Mouse (Mus musculus) stomach, postnatal 0 days (tissue): ENCODE results near the gene Edem1. TPM values are rescaled to one million over a fixed set of nuclear protein-coding genes. Genes with fewer than 3 reads are reported as not detected.

ENCODE experiments used
- ATAC-seq: fragments of 200-750 bp; cut with Nextera tagmentation; 2 replicates; pipeline ENCODE4 v1.8.0; 2017; ENCODE audit not compliant: low FRiP score, low TSS enrichment
- DNase-seq: peaks from one replicate; pipeline ENCODE4 v3.0.0-alpha.2; 2016; ENCODE audit warnings: low spot score
- H3K27ac ChIP-seq: fragments of 300-500 bp; sonication (generic); replicated peaks from 2 replicates; pipeline ENCODE4 v1.5.1; 2014; ENCODE audit warnings: mild to moderate bottlenecking, control low read depth
- H3K27me3 ChIP-seq: fragments of 300-500 bp; sonication (generic); 2 replicates; pipeline ENCODE4 v1.6.1; 2014; ENCODE audit warnings: low read length; ENCODE audit not compliant: control insufficient read depth, insufficient read depth
- H3K36me3 ChIP-seq: fragments of 300-500 bp; sonication (generic); 2 replicates; pipeline ENCODE4 v1.6.1; 2014; ENCODE audit warnings: low read length, mixed read lengths; ENCODE audit not compliant: control insufficient read depth, insufficient read depth
- H3K4me1 ChIP-seq: fragments of 300-500 bp; sonication (generic); replicated peaks from 2 replicates; pipeline ENCODE4 v1.6.1; 2014; ENCODE audit warnings: antibody characterized with exemption; ENCODE audit not compliant: control insufficient read depth, insufficient read depth
- H3K4me2 ChIP-seq: fragments of 300-500 bp; sonication (generic); replicated peaks from 2 replicates; pipeline ENCODE4 v1.6.1; 2014; ENCODE audit warnings: low read depth, mild to moderate bottlenecking, control low read depth, moderate library complexity
- H3K4me3 ChIP-seq: fragments of 300-500 bp; sonication (generic); 2 replicates; pipeline ENCODE4 v1.5.1; 2014; ENCODE audit warnings: low read depth, low read length, control low read depth
- H3K9ac ChIP-seq: fragments of 300-500 bp; sonication (generic); 2 replicates; pipeline ENCODE4 v1.6.1; 2014; ENCODE audit warnings: mild to moderate bottlenecking, low read length, control low read depth, mixed read lengths
- H3K9me3 ChIP-seq: fragments of 300-500 bp; sonication (generic); 2 replicates; pipeline ENCODE4 v1.6.1; 2016; ENCODE audit warnings: low read length; ENCODE audit not compliant: control insufficient read depth
- CTCF ChIP-seq: IDR thresholded peaks from 2 replicates; pipeline ENCODE4 v1.5.1; 2016; ENCODE audit warnings: antibody characterized with exemption, low read depth, mild to moderate bottlenecking, moderate library complexity
- EP300 ChIP-seq: optimal IDR thresholded peaks from 2 replicates; pipeline ENCODE3; 2016; ENCODE audit warnings: antibody characterized with exemption
- WGBS: fragments of 180-500 bp; shearing (Covaris S2); extraction: QIAGEN DNeasy Blood & Tissue Kit; methylation state at CpG from one replicate; pipeline ENCODE4 v1.1.7; 2014; 5-methylcytosine and 5-hydroxymethylcytosine counted together
- polyA plus RNA-seq: library from polyadenylated mRNA; unstranded; fragments of >200 nt; fragmentation: Nextera tagmentation; extraction: Ambion mirVana; gene quantifications from 2 replicates; pipeline ENCODE4 v1.2.1, GENCODE M21; 2015

The Edem1 gene
- 34.8 and 35.8 TPM in 2 replicates for polyA plus RNA-seq

GRCm38 (mm10) chr6:108828234-108828868, at the start of gene Edem1:
Gene Edem1 (plus strand): TSS chr6:108828641.
- H3K4me1 ChIP-seq, result peaks cover 4% of the 10 kb centered on the region
- peak; percentile 16; the same call in 1 of the 2 replicates for TF ChIP-seq CTCF
- no peak for TF ChIP-seq EP300
- H3K9me3 ChIP-seq, result no peaks in the 10 kb centered on the region
- peak within 1 kb of the TSS; percentile 99 for H3K4me3 ChIP-seq
- peak within 1 kb of the TSS; percentile 77 for H3K4me2 ChIP-seq
- peak within 1 kb of the TSS; percentile 91 for H3K9ac ChIP-seq
- ATAC-seq (peak; percentile 100), DNase-seq (peak; percentile 99)
- peak within 1 kb of the TSS; percentile 89 for H3K27ac ChIP-seq
- WGBS, result under 1% methylated on average over 66 of the region's 67 CpGs
- no peaks in the 10 kb centered on the region for H3K27me3 ChIP-seq
- 0 out of 2 replicates have a peak, but pooled peaks cover 7% of the 10 kb centered on the region for H3K36me3 ChIP-seq

- H3K27ac ChIP-seq, result no peak overlapping the region
- H3K4me1 ChIP-seq, result peaks cover 4% of the 10 kb centered on the region; the same call in 1 of the 2 replicates
- no peak overlapping the region for H3K9ac ChIP-seq
- H3K4me3 ChIP-seq, result no peak overlapping the region
- no peaks in the 10 kb centered on the region for H3K27me3 ChIP-seq
- no peak overlapping the region for H3K4me2 ChIP-seq
- H3K36me3 ChIP-seq, result no peaks in the 10 kb centered on the region
- ATAC-seq, result no peak
- H3K9me3 ChIP-seq, result no peaks in the 10 kb centered on the region
- DNase-seq, result no peak
- 55% methylated on average over 6 of the region's 6 CpGs for WGBS
- TF ChIP-seq CTCF, result no peak
- TF ChIP-seq EP300, result no peak
Measured at GRCm38 (mm10) chr6:108781865-108782264, 46.6 kb upstream of the Edem1 start.

- ATAC-seq (peak; percentile 96), DNase-seq (peak; percentile 97)
- Histone ChIP-seq H3K9ac (peak within 1 kb of the TSS; percentile 99), H3K27ac (peak within 1 kb of the TSS; percentile 95), H3K4me2 (peak within 1 kb of the TSS; percentile 84), H3K4me3 (peak within 1 kb of the TSS; percentile 100), H3K36me3 (no peaks in the 10 kb centered on the region), H3K4me1 (peaks cover 4% of the 10 kb centered on the region; the same call in 1 of the 2 replicates), H3K27me3 (no peaks in the 10 kb centered on the region), H3K9me3 (no peaks in the 10 kb centered on the region)
- 12% methylated on average over 28 of the region's 36 CpGs for WGBS
- peak; percentile 96 for TF ChIP-seq CTCF
- no peak for TF ChIP-seq EP300
Measured at GRCm38 (mm10) chr6:108782526-108783183, 45.8 kb upstream of the Edem1 start, which contains the start of gene Arl8b. Gene Arl8b (plus strand): TSS chr6:108783099.

GRCm38 (mm10) chr6:108783184-108783881, 45.1 kb upstream of the Edem1 start:
- peak overlapping the region; percentile 95 for H3K27ac ChIP-seq
- under 1% methylated on average over 52 of the region's 57 CpGs for WGBS
- H3K4me2 ChIP-seq, result peak overlapping the region; percentile 84
- H3K36me3 ChIP-seq, result no peaks in the 10 kb centered on the region
- H3K4me3 ChIP-seq, result peak overlapping the region; percentile 100
- DNase-seq (peak; percentile 56), ATAC-seq (peak; percentile 48)
- H3K4me1 ChIP-seq, result peaks cover 4% of the 10 kb centered on the region; the same call in 1 of the 2 replicates
- H3K9me3 ChIP-seq, result no peaks in the 10 kb centered on the region
- H3K27me3 ChIP-seq, result no peaks in the 10 kb centered on the region
- peak overlapping the region; percentile 99 for H3K9ac ChIP-seq
- TF ChIP-seq CTCF, result 0 out of 2 replicates have a peak, but pooled peaks have one; percentile 5
- TF ChIP-seq EP300, result no peak

DNA sequence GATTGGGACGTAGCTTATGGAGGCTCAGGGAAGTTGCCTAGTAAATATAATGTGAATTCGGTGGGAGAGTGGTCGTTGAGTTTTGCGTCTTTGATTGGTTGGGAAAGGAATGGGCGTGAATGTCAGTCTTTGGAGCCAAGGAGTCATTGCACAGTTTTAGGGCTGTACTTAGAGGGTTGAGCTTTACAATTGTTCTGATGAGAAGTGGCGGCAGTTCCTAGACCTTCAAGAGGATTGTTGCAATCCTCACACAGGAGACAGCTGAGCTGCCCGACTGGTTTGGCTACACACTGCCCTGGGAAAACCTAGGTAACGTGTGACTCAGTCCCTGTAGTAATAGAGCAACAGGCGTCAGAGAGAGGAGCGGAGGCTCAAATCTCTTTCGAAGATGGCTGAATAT, 44.4 kb upstream of the Edem1 start:
- H3K4me1 ChIP-seq, result peaks cover 4% of the 10 kb centered on the region; the same call in 1 of the 2 replicates
- peak overlapping the region; percentile 84 for H3K4me2 ChIP-seq
- H3K36me3 ChIP-seq, result no peaks in the 10 kb centered on the region
- peak overlapping the region; percentile 100 for H3K4me3 ChIP-seq
- peak overlapping the region; percentile 99 for H3K9ac ChIP-seq
- ATAC-seq, result peak; percentile 75
- H3K27ac ChIP-seq, result peak overlapping the region; percentile 40; the same call in 1 of the 2 replicates
- peak; percentile 69 for DNase-seq
- no peaks in the 10 kb centered on the region for H3K27me3 ChIP-seq
- no peaks in the 10 kb centered on the region for H3K9me3 ChIP-seq
- TF ChIP-seq CTCF (no peak), EP300 (no peak)
- WGBS, result 14% methylated on average over 11 of the region's 11 CpGs
